Mouse (Mus musculus) MEL (cell line): ENCODE data around the gene Ippk.

ENCODE experiments used
- CTCF ChIP-seq, 3 experiments: IDR thresholded peaks in 2 of 3; conservative IDR thresholded peaks in 1 of 3; 2 replicates each; pipeline ENCODE4 v1.5.1; 2011 to 2012; ENCODE audit warnings: low read length in 3 of 3, low read depth in 2 of 3, mild to moderate bottlenecking in 2 of 3, improper control_type of control experiment in 1 of 3, inconsistent platforms in 1 of 3, mixed read lengths in 1 of 3, moderate library complexity in 1 of 3; ENCODE audit not compliant: control insufficient read depth in 1 of 3, insufficient read depth in 1 of 3, poor library complexity in 1 of 3, severe bottlenecking in 1 of 3
- EP300 ChIP-seq, 2 experiments: IDR thresholded peaks; 2 replicates each; pipeline ENCODE4 v1.6.1; 2011; ENCODE audit warnings: improper control_type of control experiment in 2 of 2, low read length in 2 of 2, low read depth in 1 of 2, mild to moderate bottlenecking in 1 of 2
- KAT2A ChIP-seq: conservative IDR thresholded peaks from 2 replicates; pipeline ENCODE4 v1.6.1; 2012; ENCODE audit warnings: low read depth, low read length, improper control_type of control experiment, inconsistent platforms
- MAZ ChIP-seq: IDR thresholded peaks from 2 replicates; pipeline ENCODE4 v1.6.1; 2012; ENCODE audit warnings: low read depth, mild to moderate bottlenecking, inconsistent platforms, low read length, improper control_type of control experiment
- MEF2A ChIP-seq: IDR thresholded peaks from 2 replicates; pipeline ENCODE4 v1.6.1; 2014; ENCODE audit warnings: low read depth, mild to moderate bottlenecking, inconsistent platforms, low read length, improper control_type of control experiment; ENCODE audit not compliant: poor library complexity, insufficient replicate concordance, severe bottlenecking; ENCODE audit errors: extremely low read depth
- MYC ChIP-seq: IDR thresholded peaks from 2 replicates; pipeline ENCODE4 v1.6.1; 2011; ENCODE audit warnings: low read depth, mild to moderate bottlenecking, low read length, improper control_type of control experiment, moderate library complexity
- POLR2AphosphoS5 ChIP-seq: IDR thresholded peaks from 2 replicates; pipeline ENCODE4 v1.6.1; 2012; ENCODE audit warnings: low read depth, borderline replicate concordance, mild to moderate bottlenecking, inconsistent platforms, low read length, moderate library complexity, mixed read lengths
- RCOR1 ChIP-seq: IDR thresholded peaks from 2 replicates; pipeline ENCODE4 v1.6.1; 2012; ENCODE audit warnings: low read depth, mild to moderate bottlenecking, inconsistent platforms, low read length, improper control_type of control experiment
- USF1 ChIP-seq: IDR thresholded peaks from 2 replicates; pipeline ENCODE4 v1.6.1; 2014; ENCODE audit warnings: low read depth, mild to moderate bottlenecking, inconsistent platforms, low read length, improper control_type of control experiment, moderate library complexity
- ZC3H11A ChIP-seq: IDR thresholded peaks from 2 replicates; pipeline ENCODE4 v1.6.1; 2012; ENCODE audit warnings: low read depth, mild to moderate bottlenecking, inconsistent platforms, low read length, improper control_type of control experiment
- ZMIZ1 ChIP-seq: IDR thresholded peaks from 2 replicates; pipeline ENCODE4 v1.6.1; 2012; ENCODE audit warnings: low read depth, mild to moderate bottlenecking, inconsistent platforms, low read length, improper control_type of control experiment, moderate library complexity

DNA sequence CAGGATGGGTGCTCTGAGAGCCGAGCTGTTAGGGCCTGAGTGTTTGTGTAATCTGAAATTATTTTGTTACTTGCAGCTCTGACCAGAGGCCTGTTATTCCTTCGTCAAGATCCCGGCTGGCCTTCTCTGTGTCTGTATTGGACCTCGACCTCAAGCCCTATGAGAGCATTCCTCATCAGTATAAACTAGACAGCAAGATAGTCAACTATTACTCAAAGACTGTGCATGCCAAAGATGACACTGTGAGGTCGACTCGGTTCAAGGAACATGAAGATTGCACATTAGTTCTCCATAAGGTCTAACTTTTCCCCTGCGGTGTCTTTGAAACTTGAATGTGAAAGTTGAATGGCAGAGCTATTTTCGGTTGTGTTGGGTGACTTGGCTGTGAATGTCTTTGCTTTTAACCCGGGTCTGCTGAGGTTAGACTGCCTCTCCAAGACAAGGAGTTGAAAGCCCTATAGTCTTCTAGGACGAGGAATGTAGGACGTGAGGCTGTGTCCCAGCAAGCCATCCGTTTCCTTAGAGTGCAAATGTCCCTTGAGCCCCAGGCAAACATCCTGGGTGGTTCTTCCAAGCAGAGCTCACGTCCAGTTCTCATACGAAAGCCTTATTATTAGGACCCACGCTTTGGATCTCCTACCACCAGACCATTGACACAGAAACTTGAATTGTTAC lies 40.5 kb downstream of the Ippk start:
- TF ChIP-seq POLR2AphosphoS5 (no peak), CTCF (IDR thresholded peaks at IDR 0.05 in 2 of 3, conservative IDR thresholded peaks at IDR 0.05 in 1 of 3; ENCODE audit: control insufficient read depth in 1 of 3, insufficient read depth in 1 of 3, low read depth in 2 of 3, low read length in 3 of 3, poor library complexity in 1 of 3, severe bottlenecking in 1 of 3) (no peak), MEF2A (no peak), MYC (no peak), USF1 (no peak), MAZ (no peak), ZMIZ1 (no peak), EP300 (IDR thresholded peaks at IDR 0.05; ENCODE audit: low read depth in 1 of 2, low read length in 2 of 2) (no peak), KAT2A (no peak), ZC3H11A (no peak), RCOR1 (no peak)
